Mouse (Mus musculus) left cerebral cortex, postnatal 36 days (tissue): ENCODE measurements at regions not wholly inside any gene's neighbourhood (a gene's known extent, or its start where the extent isn't known, plus 50 kb on each side); places are given as distances from the start of the nearest gene placed in this dataset.

Experiments used
- DNase-seq, 2 experiments: peaks; one replicate each; pipeline ENCODE4 v3.0.0; 2021 to 2022; ENCODE audit warnings: low spot score in 2 of 2, mixed read lengths in 1 of 2
- intact Hi-C: fragments of 180-260 bp; cut with DNase I; formaldehyde crosslinking; loops from one replicate; pipeline ENCODE4 v1.15.1; 2025

- intact Hi-C loops, result no loop called here
- no peak for DNase-seq
Observed at GRCm38 (mm10) chr17:51542544-51542943, 290.5 kb downstream of the Satb1 start.

- intact Hi-C loops, result no loop called here
- DNase-seq, result peak in 1 of 2 experiments; percentile 39
Observed at GRCm38 (mm10) chr17:51534678-51535077, 298.4 kb downstream of the Satb1 start.

DNA sequence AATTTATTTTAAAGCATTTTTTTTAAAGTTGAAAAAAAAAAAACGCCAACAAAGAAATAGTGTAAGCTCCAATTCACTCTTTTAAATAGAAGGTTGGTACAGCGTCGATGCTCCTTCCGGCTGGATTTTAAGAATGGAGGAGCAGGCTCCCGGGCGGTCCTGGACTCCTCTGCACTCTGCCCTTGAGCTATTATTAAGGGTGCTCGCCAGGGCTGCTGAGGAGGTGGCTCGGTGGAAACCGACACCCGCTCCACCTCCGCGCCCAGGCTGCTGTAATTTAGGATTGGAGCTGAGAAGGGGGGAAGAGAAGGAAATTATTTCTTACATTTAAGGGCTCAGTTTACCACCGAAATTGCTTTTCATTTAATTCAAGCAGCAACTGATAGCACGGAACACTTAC, 298.8 kb downstream of the Satb1 start:
- no peak for DNase-seq

GRCm38 (mm10) chr17:51528161-51528560, 304.9 kb downstream of the Satb1 start:
- DNase-seq, result no peak
- intact Hi-C loops, result no loop called here

More for the DNA sequence above, 298.8 kb downstream of the Satb1 start:
- intact Hi-C loops, result no loop called here

- DNase-seq, result no peak
- intact Hi-C loops, result no loop called here
Observed at GRCm38 (mm10) chr17:51526881-51527280, 306.2 kb downstream of the Satb1 start.

- no peak for DNase-seq
- intact Hi-C loops, result no loop called here
Observed at GRCm38 (mm10) chr17:51526464-51526863, 306.6 kb downstream of the Satb1 start.

DNA sequence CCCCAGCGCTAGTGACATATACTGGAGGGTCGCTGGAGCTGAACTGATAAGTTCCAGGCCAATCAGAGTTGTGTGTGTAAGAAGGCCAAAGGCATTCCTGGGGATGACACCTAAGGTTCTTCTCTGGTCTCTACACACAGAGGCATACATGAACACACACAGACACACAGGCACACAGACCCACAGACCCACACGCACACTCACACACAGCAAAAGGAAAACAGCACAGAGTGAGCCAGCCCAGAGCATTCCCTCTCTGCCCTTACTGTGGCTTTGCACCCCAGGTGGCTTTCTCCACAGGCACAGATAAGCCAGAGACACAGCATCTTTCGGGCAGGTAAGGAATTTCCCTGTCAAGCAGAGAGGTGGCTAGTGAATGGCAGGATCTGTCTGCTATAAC, 307.1 kb downstream of the Satb1 start:
- intact Hi-C loops, result no loop called here

GRCm38 (mm10) chr17:51525219-51525618, 307.9 kb downstream of the Satb1 start:
- intact Hi-C loops, result no loop called here
- no peak for DNase-seq

More for the DNA sequence above, 307.1 kb downstream of the Satb1 start:
- no peak for DNase-seq

- no peak for DNase-seq
- intact Hi-C loops, result no loop called here
Observed at GRCm38 (mm10) chr17:51511917-51512316, 321.2 kb downstream of the Satb1 start.

DNA sequence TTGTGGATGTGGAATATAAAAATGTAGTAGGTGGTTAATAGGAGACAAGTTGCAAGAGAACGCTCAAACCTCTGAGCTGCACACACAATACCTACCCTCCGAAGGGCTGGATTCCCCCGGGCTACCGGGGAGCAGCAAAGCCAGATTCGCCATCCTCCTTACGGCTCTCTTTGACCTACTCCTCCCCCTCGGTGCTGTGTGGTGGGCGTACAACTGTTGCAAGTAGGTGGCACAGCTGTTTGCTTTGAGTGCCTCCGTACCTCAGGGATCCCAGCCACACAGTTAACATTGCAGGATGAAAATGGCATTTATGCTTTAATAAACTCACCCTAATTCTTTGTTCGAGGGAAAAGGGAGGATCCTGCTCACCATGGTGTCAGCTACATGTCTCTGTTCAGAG, 321.6 kb upstream of the Tbc1d5 start:
- DNase-seq, result no peak
- intact Hi-C loops, result no loop called here

- intact Hi-C loops, result no loop called here
- no peak for DNase-seq
Observed at GRCm38 (mm10) chr17:51499541-51499940, 320.4 kb upstream of the Tbc1d5 start.

DNA sequence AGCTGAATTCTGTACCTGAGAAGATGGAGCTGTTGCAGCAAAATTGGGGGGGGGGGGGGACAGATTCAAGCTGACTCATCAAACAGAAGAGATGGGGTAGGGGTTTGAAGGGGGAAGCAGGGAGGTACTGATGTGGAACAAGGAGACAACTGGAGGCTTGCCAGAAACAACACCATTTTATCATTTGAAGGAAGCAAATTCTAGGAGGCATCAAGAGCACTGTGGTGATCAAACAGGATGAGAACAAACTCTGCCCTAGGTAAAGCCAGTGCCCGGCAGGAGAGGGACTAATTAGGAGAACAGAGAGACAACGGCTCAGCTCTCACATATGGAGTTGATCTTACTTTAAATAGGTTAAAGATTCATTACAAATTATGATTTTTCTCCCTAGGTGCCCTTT, 315.9 kb upstream of the Tbc1d5 start:
- intact Hi-C loops, result no loop called here
- no peak for DNase-seq

- DNase-seq, result no peak
- intact Hi-C loops, result no loop called here
Observed at GRCm38 (mm10) chr17:51489386-51489785, 310.2 kb upstream of the Tbc1d5 start.

- no peak for DNase-seq
- intact Hi-C loops, result no loop called here
Observed at GRCm38 (mm10) chr17:51487918-51488445, 308.8 kb upstream of the Tbc1d5 start.

DNA sequence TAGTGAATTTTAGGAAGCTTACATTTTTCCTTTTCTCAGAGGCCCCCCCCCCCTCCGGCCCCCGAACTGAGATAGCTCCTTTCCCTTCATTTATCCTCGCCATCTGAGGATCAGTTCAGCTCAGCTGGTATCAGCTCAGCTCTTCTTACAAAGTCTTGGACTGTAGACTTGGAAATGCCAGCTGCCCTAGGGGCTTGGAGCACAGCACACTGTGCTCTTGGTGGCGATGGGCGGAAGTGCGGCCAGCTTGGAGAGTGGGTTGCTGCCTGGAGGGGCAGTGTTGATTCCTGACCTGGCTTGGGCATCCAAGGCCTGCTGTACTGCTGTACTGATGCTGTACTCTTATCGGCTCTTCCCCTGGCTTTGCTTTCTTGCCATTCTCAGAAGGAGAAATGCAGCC, 298.7 kb upstream of the Tbc1d5 start:
- DNase-seq, result no peak
- intact Hi-C loops, result no loop called here

- DNase-seq, result no peak
- intact Hi-C loops, result no loop called here
Observed at GRCm38 (mm10) chr17:51477404-51477803, 298.3 kb upstream of the Tbc1d5 start.

DNA sequence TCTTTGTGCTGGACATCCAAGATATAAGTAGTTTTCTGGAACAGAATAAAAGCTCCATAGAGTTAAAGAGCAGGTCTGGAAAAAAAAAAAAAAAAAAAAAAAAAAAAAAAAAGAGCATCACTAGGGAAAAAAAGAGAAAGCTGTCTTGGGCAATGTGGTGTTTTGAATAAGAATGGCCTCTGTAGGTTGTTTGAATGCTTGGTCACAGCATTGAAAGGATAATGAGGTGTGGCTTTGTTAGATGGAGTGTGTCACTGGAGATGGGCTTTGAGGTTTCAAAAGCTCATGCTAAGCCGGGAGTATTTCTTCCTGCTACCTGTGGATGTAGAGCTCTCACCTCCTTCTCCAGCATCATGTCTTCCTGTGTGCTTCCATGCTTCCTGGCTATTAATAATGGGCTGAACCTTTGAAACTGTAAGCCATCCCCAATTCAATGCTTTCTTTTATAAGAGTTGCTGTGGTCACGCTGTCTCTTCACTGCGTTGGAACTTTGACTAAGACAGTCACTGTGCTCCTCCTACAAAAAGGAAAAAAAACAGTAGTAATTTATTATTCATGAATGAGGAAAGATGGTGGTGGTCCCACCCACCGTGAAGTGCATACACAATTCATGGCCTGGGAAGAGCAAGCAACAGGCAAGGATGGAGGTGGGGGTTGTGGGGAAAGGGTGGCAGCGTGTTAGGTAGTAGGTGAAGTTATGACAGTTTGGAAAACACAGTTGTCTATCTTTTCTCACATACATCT, 283.2 kb upstream of the Tbc1d5 start:
- intact Hi-C loops, result no loop called here

DNA sequence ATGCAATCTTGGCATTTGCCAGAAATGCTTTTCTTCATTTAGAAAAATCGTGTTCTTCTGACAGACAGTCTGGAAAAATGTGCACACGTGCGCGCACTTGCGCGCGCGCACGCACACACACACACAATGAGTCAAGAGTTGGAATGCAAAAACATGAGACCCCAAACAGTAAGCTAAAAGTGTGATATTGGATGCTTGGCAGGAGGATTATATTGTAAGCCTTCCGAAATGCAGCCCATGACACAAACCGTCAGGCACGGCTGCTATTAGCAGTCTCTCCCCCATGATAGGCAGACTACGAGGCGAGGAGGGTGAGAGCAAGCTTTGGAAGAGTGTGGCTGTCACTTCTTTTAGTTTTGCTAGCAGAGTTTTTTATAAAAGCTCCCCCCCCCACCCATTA, 282.1 kb upstream of the Tbc1d5 start:
- intact Hi-C loops, result no loop called here
- peak in 1 of 2 experiments; percentile 8 for DNase-seq

More for the DNA sequence above, 283.2 kb upstream of the Tbc1d5 start:
- no peak for DNase-seq

DNA sequence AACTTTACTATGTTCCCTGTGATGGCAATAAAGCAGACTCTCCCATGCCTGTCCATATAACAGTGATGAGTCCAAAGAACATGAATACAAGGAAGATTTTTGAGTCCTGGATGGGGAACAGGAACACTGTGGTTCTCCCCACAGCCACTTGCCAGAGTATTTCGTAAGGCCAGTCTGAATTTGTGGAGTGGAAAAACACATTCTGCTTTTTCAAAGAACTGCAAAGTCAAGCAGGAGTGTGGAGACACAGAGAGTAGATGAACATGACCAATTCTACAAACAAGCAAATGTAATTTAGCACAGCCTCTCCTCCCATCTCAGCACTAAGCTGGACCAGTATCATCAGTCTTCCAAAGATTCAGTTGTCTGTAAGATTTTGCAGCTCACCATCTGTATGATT, 280.0 kb upstream of the Tbc1d5 start:
- intact Hi-C loops, result no loop called here
- DNase-seq, result no peak

DNA sequence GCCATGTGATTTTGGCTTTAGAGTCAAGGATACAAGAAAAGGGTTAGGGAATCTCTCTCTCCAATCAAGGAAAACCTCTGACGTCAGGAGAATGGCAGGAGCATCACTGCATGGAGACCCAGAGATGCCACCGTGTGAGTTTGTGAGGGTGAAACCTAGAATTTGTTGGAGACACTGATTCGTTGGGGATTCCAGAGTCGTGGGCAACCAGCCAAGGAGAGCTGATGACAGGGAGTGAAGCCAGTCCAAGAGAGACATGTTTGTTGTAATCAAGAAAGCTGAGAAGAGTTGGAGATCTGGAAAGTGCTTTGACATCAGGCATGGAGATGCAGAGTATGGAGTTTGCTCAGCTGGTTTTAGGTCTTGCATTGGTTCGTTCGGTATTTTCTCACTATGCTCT, 236.6 kb upstream of the Tbc1d5 start:
- DNase-seq, result no peak
- intact Hi-C loops, result no loop called here

GRCm38 (mm10) chr17:51414304-51414703, 235.2 kb upstream of the Tbc1d5 start:
- intact Hi-C loops, result no loop called here
- DNase-seq, result no peak

DNA sequence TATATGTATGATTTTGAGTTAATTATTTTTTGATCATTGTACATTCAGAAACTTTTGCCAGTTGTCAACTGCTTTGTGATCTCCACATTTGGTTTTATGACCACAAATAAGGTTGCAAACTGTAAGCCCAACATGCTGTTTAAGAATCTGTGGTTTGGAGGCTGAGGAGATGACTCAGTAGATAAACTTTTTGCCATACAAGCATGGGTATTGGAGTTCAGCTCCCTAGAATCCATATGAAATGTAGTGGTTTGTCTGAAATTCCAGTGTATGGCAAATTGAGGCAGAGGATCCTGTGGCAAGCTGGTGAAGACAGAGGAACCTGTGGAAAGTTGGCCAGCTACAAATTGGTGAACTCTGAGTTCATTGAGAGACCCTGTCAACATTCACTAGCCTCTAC, 234.6 kb upstream of the Tbc1d5 start:
- intact Hi-C loops, result no loop called here
- no peak for DNase-seq
